8 mouse cellular contexts compared by ENCODE assay signal in genomic region chr11:50768995-50769749, GRCm38 (mm10). TPM values are rescaled to one million over a fixed set of nuclear protein-coding genes. Genes with fewer than 3 reads are reported as not detected.
DNase-seq lines count a peak whose midpoint lies in the region; ATAC-seq lines count a peak whose summit lies in the region.

No protein-coding gene starts in this region.

- peak; percentile 86 for ATAC-seq in megakaryocyte progenitor cell, adult 5-6 weeks (replicated peaks; ENCODE audit: poor library complexity)

- DNase-seq in ZHBTc4 (ENCODE audit: low read depth, low spot score), result peak; percentile 93
- DNase-seq in cerebellum, postnatal 4 days (ENCODE audit: low spot score in 2 of 2), result peak; percentile 91 to 92
- DNase-seq in gastrocnemius, postnatal 10 days, result peak; percentile 93
- DNase-seq in induced T-regulatory cell, adult 2 months (ENCODE audit: low read depth), result peak; percentile 72
- peak; percentile 44 to 93 for DNase-seq in left cerebral cortex, adult 9 months (ENCODE audit: low spot score in 2 of 2)
- DNase-seq in right cerebral cortex, postnatal 10 days (ENCODE audit: low spot score in 2 of 2), result peak; percentile 88 to 92
- DNase-seq in urinary bladder, postnatal 14 days (ENCODE audit: low spot score), result peak; percentile 90

RNA-seq across cellular contexts. Expression of gene Zfp354c, which starts 58.4 kb away (rescaled TPM):
- total RNA-seq in gastrocnemius, postnatal 10 days (2021), result 10 to 100 TPM; 11.2 to 13.5 TPM
- total RNA-seq in megakaryocyte progenitor cell, adult 5-6 weeks (2015), result 0.66 and 1.0 TPM in 2 replicates
- total RNA-seq in megakaryocyte progenitor cell, adult 5-6 weeks (2017), result 0.50 and 1.1 TPM in 2 replicates

Comparison
In these comparisons a context has a peak if more than half of its experiments do, and no peak if none do; other contexts are left out.
1. Peak in every context shown above with its lines: DNase-seq and ATAC-seq.
2. RNA of gene Zfp354c, which starts 58.4 kb away (total RNA-seq): 11.2 to 13.5 TPM in gastrocnemius, postnatal 10 days; 0.50 to 1.1 TPM in megakaryocyte progenitor cell, adult 5-6 weeks; every median in the first group is over 4 times any median in the second.